Mouse (Mus musculus) limb, embryonic 14.5 days (tissue): ENCODE data around the gene Igf1r. TPM values are rescaled to one million over a fixed set of nuclear protein-coding genes. Genes with fewer than 3 reads are reported as not detected.

Experiments
- ATAC-seq: fragments of 200-750 bp; cut with Nextera tagmentation; 2 replicates; pipeline ENCODE4 v1.8.0; 2017; ENCODE audit warnings: low read depth, moderate number of reproducible peaks, moderate TSS enrichment; ENCODE audit not compliant: low FRiP score
- DNase-seq: peaks from one replicate; pipeline ENCODE4 v3.0.0-alpha.2; 2015; ENCODE audit warnings: low spot score
- H3K27ac ChIP-seq: fragments of 300-500 bp; sonication (generic); replicated peaks from 2 replicates; pipeline ENCODE4 v1.5.1; 2014; ENCODE audit warnings: low read depth, mild to moderate bottlenecking, low read length, moderate library complexity, mixed read lengths
- H3K27me3 ChIP-seq: fragments of 300-500 bp; sonication (generic); 2 replicates; pipeline ENCODE4 v1.6.1; 2014; ENCODE audit warnings: low read length, mixed read lengths; ENCODE audit not compliant: control insufficient read depth, insufficient read depth
- H3K36me3 ChIP-seq: fragments of 300-500 bp; sonication (generic); 2 replicates; pipeline ENCODE4 v1.6.1; 2014; ENCODE audit warnings: mild to moderate bottlenecking, low read length, moderate library complexity, mixed read lengths; ENCODE audit not compliant: control insufficient read depth, insufficient read depth
- H3K4me1 ChIP-seq: fragments of 300-500 bp; sonication (generic); 2 replicates; pipeline ENCODE4 v1.6.1; 2014; ENCODE audit warnings: antibody characterized with exemption, low read length, mixed read lengths; ENCODE audit not compliant: control insufficient read depth, insufficient read depth
- H3K4me2 ChIP-seq: fragments of 300-500 bp; sonication (generic); replicated peaks from 2 replicates; pipeline ENCODE4 v1.6.1; 2014; ENCODE audit warnings: low read depth, mild to moderate bottlenecking, low read length, moderate library complexity; ENCODE audit not compliant: severe bottlenecking
- H3K4me3 ChIP-seq: fragments of 300-500 bp; sonication (generic); replicated peaks from 2 replicates; pipeline ENCODE4 v1.5.1; 2014; ENCODE audit warnings: low read length
- H3K9ac ChIP-seq: fragments of 300-500 bp; sonication (generic); 2 replicates; pipeline ENCODE4 v1.6.1; 2014; ENCODE audit warnings: mild to moderate bottlenecking, low read depth, low read length, moderate library complexity; ENCODE audit not compliant: severe bottlenecking
- H3K9me3 ChIP-seq: fragments of 300-500 bp; sonication (generic); 2 replicates; pipeline ENCODE4 v1.6.1; 2016; ENCODE audit warnings: low read length; ENCODE audit not compliant: control insufficient read depth
- POLR2A ChIP-seq: fragments of 200-500 bp; IDR thresholded peaks from 2 replicates; pipeline ENCODE4 v1.8.0; 2012; ENCODE audit warnings: inconsistent platforms, mild to moderate bottlenecking, moderate library complexity, borderline replicate concordance; ENCODE audit not compliant: insufficient read depth, insufficient read length; ENCODE audit errors: extremely low read depth
- WGBS: fragments of 180-500 bp; shearing (Covaris S2); extraction: QIAGEN DNeasy Blood & Tissue Kit; methylation state at CpG from one replicate; pipeline ENCODE4 v1.1.7; 2014; 5-methylcytosine and 5-hydroxymethylcytosine counted together
- polyA plus RNA-seq, 2 experiments: library from polyadenylated mRNA; depleted of rRNA in 1 of 2; stranded (reverse) in 1 of 2; unstranded in 1 of 2; fragments of >200 nt; fragmentation: Nextera tagmentation in 1 of 2; extraction: Ambion mirVana in 1 of 2; gene quantifications; 2 replicates each; pipeline versions ENCODE4 v1.2.1 to v1.2.3; 2012 to 2014

Gene Igf1r
- polyA plus RNA-seq, 2 experiments: 22.5 to 34.6 TPM

DNA sequence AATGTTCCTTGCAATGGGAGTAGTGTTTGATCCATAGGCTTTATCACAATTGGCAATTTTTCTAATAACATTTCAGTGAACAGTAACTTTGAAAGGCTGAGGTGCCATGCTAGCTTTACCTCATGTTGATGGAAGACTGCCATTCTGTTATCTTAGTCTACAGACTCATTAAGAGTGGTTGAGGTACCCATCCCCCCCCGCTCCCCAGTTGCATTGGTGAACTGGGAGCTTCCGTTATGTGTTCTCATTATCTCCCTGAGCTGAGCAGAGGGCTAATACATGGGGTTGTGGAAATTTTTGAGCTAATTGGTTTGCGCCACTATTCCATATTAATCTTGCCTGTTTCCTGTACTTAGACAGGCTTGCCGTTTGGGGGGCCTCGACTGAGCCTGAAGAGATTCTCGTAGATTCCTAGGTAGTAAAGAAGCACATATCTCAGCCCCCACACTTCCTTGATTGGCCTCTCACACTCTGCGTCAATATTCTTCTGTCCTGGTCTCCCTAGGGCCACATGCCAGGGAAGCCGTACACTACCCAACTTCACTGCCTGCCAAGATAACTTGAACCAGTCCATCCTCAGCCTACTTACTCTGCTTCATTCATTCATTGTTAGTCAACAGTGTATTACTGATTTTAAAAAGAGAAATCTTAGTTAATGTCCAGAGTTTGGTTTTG is 139.8 kb downstream of the Igf1r start:
- ATAC-seq (no peak), DNase-seq (no peak)
- no peak for TF ChIP-seq POLR2A
- H3K4me2 ChIP-seq: no peak overlapping the region
- H3K9me3 ChIP-seq: no peaks in the 10 kb centered on the region
- WGBS: 58% methylated on average over 8 of the region's 8 CpGs
- H3K27me3 ChIP-seq: no peaks in the 10 kb centered on the region
- 0 out of 2 replicates have a peak, but pooled peaks cover 8% of the 10 kb centered on the region for H3K36me3 ChIP-seq
- peaks cover 6% of the 10 kb centered on the region for H3K4me1 ChIP-seq
- H3K27ac ChIP-seq: no peak overlapping the region
- H3K4me3 ChIP-seq: no peak overlapping the region
- no peak overlapping the region for H3K9ac ChIP-seq

DNA sequence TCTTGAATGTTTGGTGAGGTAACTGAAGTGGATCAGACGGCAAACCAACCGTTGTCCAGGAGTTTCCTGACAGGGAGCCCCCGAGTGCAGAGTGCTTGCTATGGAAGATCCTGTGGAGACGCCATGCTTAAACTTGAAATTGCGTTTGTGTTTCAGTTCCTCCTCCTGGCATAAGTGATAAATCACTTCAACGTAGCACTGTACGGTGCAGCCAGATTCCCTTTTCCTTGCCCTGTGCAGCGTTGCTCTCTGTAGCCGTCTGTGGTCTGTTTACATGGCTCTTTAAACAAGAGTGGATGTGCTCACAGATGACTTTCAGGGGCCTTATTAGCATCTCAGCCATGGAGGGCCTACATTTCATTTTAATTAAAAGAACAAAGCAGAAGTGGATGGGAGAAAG is 141.2 kb downstream of the Igf1r start:
- Histone ChIP-seq H3K36me3 (0 out of 2 replicates have a peak, but pooled peaks cover 8% of the 10 kb centered on the region), H3K27ac (no peak overlapping the region), H3K4me2 (no peak overlapping the region), H3K4me3 (no peak overlapping the region), H3K27me3 (no peaks in the 10 kb centered on the region), H3K4me1 (peaks cover 6% of the 10 kb centered on the region), H3K9me3 (no peaks in the 10 kb centered on the region), H3K9ac (no peak overlapping the region)
- 28% methylated on average over 9 of the region's 9 CpGs for whole genome bisulfite sequencing
- no peak for DNase-seq
- no peak for TF ChIP-seq POLR2A
- no peak for ATAC-seq

DNA sequence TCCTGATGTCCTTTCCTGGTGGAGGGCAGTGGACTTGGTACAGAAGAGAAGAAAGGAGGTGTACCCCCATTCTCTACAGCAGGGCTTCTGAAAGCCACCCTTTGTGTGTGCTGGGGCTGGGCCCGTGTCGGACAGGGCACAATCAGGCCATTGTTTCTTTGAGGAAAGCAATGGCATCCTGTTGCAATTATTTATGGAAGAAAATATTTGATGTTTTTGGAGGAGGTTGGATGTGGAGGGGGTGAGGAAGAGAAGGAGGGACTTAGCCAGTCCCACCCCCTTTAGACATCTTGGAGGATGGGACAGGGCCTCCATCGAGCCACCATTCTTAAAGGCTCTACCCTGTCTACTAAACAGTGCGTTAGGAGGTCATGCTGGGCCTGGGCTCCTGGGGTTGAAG is 142.9 kb downstream of the Igf1r start:
- H3K27me3 ChIP-seq: no peaks in the 10 kb centered on the region
- no peak for ATAC-seq
- TF ChIP-seq POLR2A: no peak
- no peak overlapping the region for H3K4me2 ChIP-seq
- H3K4me3 ChIP-seq: no peak overlapping the region
- H3K4me1 ChIP-seq: peaks cover 6% of the 10 kb centered on the region
- DNase-seq: no peak
- H3K9ac ChIP-seq: no peak overlapping the region
- 60% methylated on average over 4 of the region's 4 CpGs for WGBS
- 0 out of 2 replicates have a peak, but pooled peaks cover 8% of the 10 kb centered on the region for H3K36me3 ChIP-seq
- H3K9me3 ChIP-seq: no peaks in the 10 kb centered on the region
- H3K27ac ChIP-seq: no peak overlapping the region

DNA sequence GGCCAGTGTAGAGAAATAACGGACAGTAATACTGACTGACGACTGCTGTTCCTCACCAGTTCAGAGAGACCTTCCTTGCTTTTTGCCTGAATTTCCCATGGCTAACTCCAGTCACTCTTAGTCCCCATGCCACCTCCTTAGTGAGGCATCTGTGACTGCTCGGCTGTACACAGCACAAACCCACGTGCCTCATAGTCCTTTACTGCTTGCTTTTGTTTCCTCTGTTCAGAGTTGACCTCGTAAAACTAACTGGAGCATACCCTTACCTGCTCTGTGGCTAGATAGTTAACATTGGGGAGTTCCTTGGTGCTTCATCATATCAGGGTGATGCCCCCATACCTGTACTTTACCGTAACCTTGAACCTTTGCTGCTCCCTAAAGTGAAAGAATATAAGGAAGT is 143.8 kb downstream of the Igf1r start:
- Histone ChIP-seq H3K4me3 (no peak overlapping the region), H3K36me3 (0 out of 2 replicates have a peak, but pooled peaks cover 8% of the 10 kb centered on the region), H3K9ac (no peak overlapping the region), H3K4me2 (no peak overlapping the region), H3K9me3 (no peaks in the 10 kb centered on the region), H3K27me3 (no peaks in the 10 kb centered on the region), H3K4me1 (peaks cover 8% of the 10 kb centered on the region), H3K27ac (no peak overlapping the region)
- DNase-seq (no peak), ATAC-seq (no peak; the same call in 1 of the 2 replicates)
- WGBS: 66% methylated on average over 6 of the region's 6 CpGs
- TF ChIP-seq POLR2A: no peak

DNA sequence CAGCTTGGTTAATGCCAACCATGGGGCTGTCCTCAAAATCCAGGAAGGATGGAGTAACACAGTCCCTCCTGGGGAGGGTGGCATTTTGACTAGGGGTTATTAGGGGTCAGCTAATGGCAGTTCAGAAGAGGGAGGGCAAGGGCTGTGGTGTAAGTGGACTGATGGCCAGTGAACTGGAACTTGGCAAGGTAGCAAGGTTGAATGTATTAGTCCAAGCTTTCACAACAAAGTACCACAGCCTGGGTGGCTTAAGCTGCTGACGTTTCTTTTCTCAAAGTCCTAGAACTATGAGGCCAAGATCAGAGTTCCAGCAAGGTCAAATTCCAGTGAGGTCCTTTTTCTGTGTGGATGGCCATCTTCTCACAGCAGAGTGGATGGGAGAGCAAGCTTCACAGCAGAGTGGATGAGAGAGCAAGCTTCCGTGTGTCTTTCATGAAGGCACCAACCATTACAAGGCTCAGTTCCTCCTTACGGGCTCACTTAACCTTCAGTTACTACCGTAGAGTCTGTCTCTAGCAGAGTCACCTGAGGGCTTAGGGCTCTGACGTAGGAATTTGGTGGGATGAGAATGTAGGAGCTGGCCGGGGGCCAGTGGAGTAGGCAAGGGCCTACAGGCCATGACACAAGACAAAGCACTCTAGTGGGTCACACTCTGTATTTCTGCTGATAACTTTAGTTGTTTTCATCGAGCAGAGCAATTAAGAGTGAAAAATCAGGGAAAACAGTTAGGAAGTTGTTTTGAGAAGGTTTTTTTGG is 144.6 kb downstream of the Igf1r start:
- H3K36me3 ChIP-seq: 0 out of 2 replicates have a peak, but pooled peaks cover 8% of the 10 kb centered on the region
- H3K27me3 ChIP-seq: no peaks in the 10 kb centered on the region
- H3K27ac ChIP-seq: no peak overlapping the region
- H3K4me3 ChIP-seq: no peak overlapping the region
- H3K4me1 ChIP-seq: peaks cover 17% of the 10 kb centered on the region
- no peak overlapping the region for H3K9ac ChIP-seq
- ATAC-seq: no peak
- WGBS: 90% methylated on average over 7 of the region's 7 CpGs
- no peak for TF ChIP-seq POLR2A
- H3K4me2 ChIP-seq: no peak overlapping the region
- DNase-seq: no peak
- no peaks in the 10 kb centered on the region for H3K9me3 ChIP-seq
